Mouse (Mus musculus): ENCODE measurements around the gene Dgkb.

DNA sequence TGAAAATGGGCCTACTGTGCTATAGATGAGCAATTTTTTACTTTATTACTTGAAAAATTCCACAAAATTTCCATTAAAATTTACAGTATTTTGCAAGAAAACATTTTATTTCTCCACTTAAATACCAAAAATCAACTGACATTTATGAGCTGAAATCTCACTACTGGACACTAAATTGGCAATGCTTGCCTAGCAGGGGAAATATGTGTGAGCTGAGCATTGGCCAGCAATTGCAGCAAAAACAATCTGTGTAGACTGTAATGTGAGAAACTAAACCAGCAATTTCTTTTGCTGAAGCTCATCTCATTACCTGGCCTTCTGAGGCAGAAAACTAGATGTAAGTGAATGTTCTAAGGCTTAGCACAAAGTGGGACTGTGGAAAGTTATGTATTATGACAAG lies 651.1 kb downstream of the Dgkb start:
- TF ChIP-seq CTCF (IDR thresholded peaks at IDR 0.05; ENCODE audit: borderline replicate concordance, control insufficient read depth, extremely low read depth, insufficient read depth, low read length, poor library complexity) (no peak), POLR2A (IDR thresholded peaks at IDR 0.05; ENCODE audit: control insufficient read depth, extremely low read depth, insufficient read depth, low read length, poor library complexity) (no peak)

All from thymus, adult 2 months (tissue).